Mouse (Mus musculus) lung, embryonic 14.5 days (tissue): Measurements from ENCODE around the gene Eef2kmt. TPM values are rescaled to one million over a fixed set of nuclear protein-coding genes. Genes with fewer than 3 reads are reported as not detected.
"Not testable (repeated sequence)": the region's sequence is repeated elsewhere in the genome, so short reads cannot be mapped to it uniquely, and the experiment has no call there.

Source experiments
- ATAC-seq: fragments of 200-750 bp; cut with Nextera tagmentation; 2 replicates; pipeline ENCODE4 v1.8.0; 2017; ENCODE audit warnings: mild to moderate bottlenecking, moderate TSS enrichment, moderate library complexity; ENCODE audit not compliant: insufficient read depth
- DNase-seq: peaks from one replicate; pipeline ENCODE4 v3.0.0-alpha.2; 2015
- H3K27ac ChIP-seq: fragments of 300-500 bp; sonication (generic); 2 replicates; pipeline ENCODE4 v1.5.1; 2014; ENCODE audit warnings: low read depth, mild to moderate bottlenecking, moderate library complexity
- H3K27me3 ChIP-seq: fragments of 300-500 bp; sonication (generic); 2 replicates; pipeline ENCODE4 v1.6.1; 2014; ENCODE audit warnings: low read length, control low read depth; ENCODE audit not compliant: insufficient read depth
- H3K36me3 ChIP-seq: fragments of 300-500 bp; sonication (generic); 2 replicates; pipeline ENCODE4 v1.6.1; 2014; ENCODE audit warnings: control low read depth; ENCODE audit not compliant: insufficient read depth
- H3K4me1 ChIP-seq: fragments of 300-500 bp; sonication (generic); 2 replicates; pipeline ENCODE4 v1.6.1; 2014; ENCODE audit warnings: antibody characterized with exemption, control low read depth; ENCODE audit not compliant: insufficient read depth
- H3K4me2 ChIP-seq: fragments of 300-500 bp; sonication (generic); 2 replicates; pipeline ENCODE4 v1.6.1; 2014; ENCODE audit warnings: mild to moderate bottlenecking
- H3K4me3 ChIP-seq: fragments of 300-500 bp; sonication (generic); 2 replicates; pipeline ENCODE4 v1.5.1; 2014; ENCODE audit warnings: low read depth, low read length
- H3K9ac ChIP-seq: fragments of 300-500 bp; sonication (generic); 2 replicates; pipeline ENCODE4 v1.6.1; 2014
- H3K9me3 ChIP-seq: fragments of 300-500 bp; sonication (generic); 2 replicates; pipeline ENCODE4 v1.6.1; 2016; ENCODE audit warnings: low read depth, low read length, control low read depth
- CTCF ChIP-seq: IDR thresholded peaks from 2 replicates; pipeline ENCODE4 v1.5.1; 2016; ENCODE audit warnings: antibody characterized with exemption, low read depth
- WGBS: fragments of 180-500 bp; shearing (Covaris S2); extraction: QIAGEN DNeasy Blood & Tissue Kit; methylation state at CpG from one replicate; pipeline ENCODE4 v1.1.7; 2014; 5-methylcytosine and 5-hydroxymethylcytosine counted together
- polyA plus RNA-seq: library from polyadenylated mRNA; unstranded; fragments of >200 nt; fragmentation: Nextera tagmentation; extraction: Ambion mirVana; gene quantifications from 2 replicates; pipeline ENCODE4 v1.2.1, GENCODE M21; 2014

Eef2kmt gene
- polyA plus RNA-seq, 1 experiment from 2014 or later, result 28.4 TPM

DNA sequence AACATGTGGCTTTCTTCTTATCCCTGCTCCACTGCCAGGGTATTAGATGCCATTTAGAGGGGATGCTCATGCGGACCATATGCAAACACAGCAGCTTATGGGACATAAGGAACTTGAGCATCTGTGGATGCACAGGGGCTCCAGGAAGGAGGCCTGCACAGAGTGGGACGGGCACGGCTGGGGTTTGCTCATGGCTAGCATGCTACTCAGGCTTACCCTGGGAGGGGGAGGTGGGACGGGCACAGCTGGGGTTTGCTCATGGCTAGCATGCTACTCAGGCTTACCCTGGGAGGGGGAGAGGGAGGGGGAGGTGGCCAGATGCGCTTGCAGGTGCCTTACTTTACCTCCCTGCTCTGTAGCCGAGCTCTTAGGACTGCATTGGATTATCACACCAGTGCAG, 12.9 kb downstream of the Eef2kmt start:
- 85% methylated on average over 6 of the region's 6 CpGs for WGBS
- no peak for TF ChIP-seq CTCF
- no peaks in the 10 kb centered on the region for H3K27me3 ChIP-seq
- peaks cover 77% of the 10 kb centered on the region for H3K36me3 ChIP-seq
- no peak overlapping the region for H3K4me3 ChIP-seq
- H3K9ac ChIP-seq, result no peak overlapping the region
- ATAC-seq (no peak), DNase-seq (no peak)
- no peak overlapping the region for H3K27ac ChIP-seq
- H3K4me2 ChIP-seq, result no peak overlapping the region
- no peaks in the 10 kb centered on the region for H3K9me3 ChIP-seq
- no peaks in the 10 kb centered on the region for H3K4me1 ChIP-seq

DNA sequence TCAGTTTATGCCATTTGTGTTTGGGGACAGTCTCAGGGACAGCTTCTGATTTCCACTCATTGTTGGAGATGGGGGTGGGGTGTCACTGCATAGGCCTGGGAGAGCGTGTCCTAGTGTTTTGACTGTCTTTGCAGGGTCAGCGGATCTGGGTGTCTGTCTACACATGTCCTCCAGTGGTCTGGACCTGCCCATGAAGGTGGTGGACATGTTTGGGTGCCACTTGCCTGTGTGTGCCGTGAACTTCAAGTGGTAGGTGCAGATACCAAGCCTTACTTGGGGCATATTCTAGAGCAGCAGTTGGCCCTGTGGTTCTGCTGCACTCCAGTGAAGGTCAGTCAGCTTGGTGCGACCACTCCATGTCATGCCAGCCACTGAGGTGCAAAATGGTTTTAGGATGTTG, 13.4 kb downstream of the Eef2kmt start:
- no peak overlapping the region for H3K27ac ChIP-seq
- no peaks in the 10 kb centered on the region for H3K9me3 ChIP-seq
- no peak overlapping the region for H3K9ac ChIP-seq
- TF ChIP-seq CTCF, result no peak
- H3K36me3 ChIP-seq, result peaks cover 74% of the 10 kb centered on the region
- DNase-seq (no peak), ATAC-seq (no peak)
- 91% methylated on average over 4 of the region's 4 CpGs for WGBS
- H3K4me3 ChIP-seq, result no peak overlapping the region
- no peaks in the 10 kb centered on the region for H3K27me3 ChIP-seq
- no peaks in the 10 kb centered on the region for H3K4me1 ChIP-seq
- no peak overlapping the region for H3K4me2 ChIP-seq

DNA sequence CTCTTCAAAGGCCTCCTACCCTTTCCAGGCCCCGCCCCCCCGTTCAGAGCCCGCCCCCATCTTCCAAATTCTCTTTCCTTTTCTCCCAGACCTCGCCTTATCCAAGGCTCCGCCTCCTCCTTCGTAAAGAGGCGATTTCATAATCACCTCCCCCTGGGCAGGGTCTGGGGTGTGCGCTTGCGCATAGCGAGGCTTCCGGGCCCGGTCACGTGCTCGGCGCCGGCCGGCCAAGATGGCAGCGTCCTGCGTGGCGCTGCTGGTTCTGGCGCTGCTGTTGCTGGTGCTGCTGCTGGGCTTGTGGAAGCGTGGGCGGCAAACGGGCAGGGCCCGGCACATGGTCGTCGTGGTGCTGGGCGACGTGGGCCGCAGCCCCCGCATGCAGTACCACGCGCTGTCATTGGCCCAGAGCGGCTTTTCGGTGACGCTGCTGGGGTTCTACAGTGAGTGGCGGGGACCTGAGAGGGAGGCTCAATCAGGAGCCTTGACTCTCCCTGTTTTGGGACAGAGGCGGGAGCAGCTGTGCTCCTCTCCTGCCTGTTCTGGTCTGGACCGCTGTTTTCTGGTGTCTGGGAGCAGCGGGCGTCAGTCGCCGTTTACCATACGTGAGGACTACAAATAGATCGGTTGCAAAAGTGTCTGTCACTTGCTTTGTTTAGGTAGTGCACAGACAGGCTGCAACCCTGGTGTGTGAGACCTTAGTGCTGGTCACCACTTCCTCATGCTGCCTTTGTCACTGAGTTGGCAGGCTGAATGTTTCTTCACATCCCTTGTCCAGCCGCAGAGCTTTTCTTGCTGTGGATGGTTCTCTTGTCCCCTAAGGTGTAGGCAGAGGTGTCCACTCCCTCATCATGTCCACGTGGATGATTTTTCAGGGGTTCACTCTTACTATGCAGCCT, 22.1 kb downstream of the Eef2kmt start, which contains the start of gene Alg1:
Alg1 (plus strand) TSS at position 204 of the 896 bp plus-strand sequence.
- peak within 1 kb of the TSS; percentile 91 for H3K4me2 ChIP-seq
- no peaks in the 10 kb centered on the region for H3K9me3 ChIP-seq
- H3K36me3 ChIP-seq, result peaks cover 9% of the 10 kb centered on the region
- H3K27ac ChIP-seq, result peak within 1 kb of the TSS; percentile 58
- H3K4me3 ChIP-seq, result peak within 1 kb of the TSS; percentile 84
- no peak for TF ChIP-seq CTCF
- DNase-seq (peak; percentile 98), ATAC-seq (peak; percentile 95)
- WGBS, result 2% methylated on average over 47 of the region's 47 CpGs
- no peaks in the 10 kb centered on the region for H3K27me3 ChIP-seq
- no peaks in the 10 kb centered on the region for H3K4me1 ChIP-seq
- peak within 1 kb of the TSS; percentile 69 for H3K9ac ChIP-seq

DNA sequence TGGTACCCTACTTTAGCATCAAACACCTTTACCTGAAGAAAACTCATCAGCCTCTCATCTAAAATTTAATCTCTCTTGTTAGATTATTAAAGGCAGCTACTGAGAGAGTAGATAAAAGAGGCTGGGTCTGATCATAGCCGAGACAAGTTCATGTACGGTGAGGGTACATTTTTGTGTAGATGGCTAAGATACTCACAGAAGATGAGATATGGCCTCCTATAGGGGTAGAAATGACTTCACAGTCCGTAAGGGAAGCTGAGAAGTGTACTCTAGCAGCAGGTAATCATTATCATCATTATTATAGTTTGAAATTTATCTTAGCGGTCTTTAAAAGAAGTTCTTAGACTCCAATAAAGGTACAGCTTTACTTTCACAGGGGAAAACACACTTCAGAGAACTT, 22.8 kb downstream of the Eef2kmt start:
- Histone ChIP-seq H3K4me2 (peak overlapping the region; percentile 91), H3K4me3 (peak overlapping the region; percentile 84), H3K9ac (no peak overlapping the region), H3K27ac (peak overlapping the region; percentile 43; the same call in 1 of the 2 replicates), H3K4me1 (no peaks in the 10 kb centered on the region), H3K36me3 (peaks cover 6% of the 10 kb centered on the region), H3K27me3 (no peaks in the 10 kb centered on the region), H3K9me3 (no peaks in the 10 kb centered on the region)
- peak; percentile 14; the same call in 1 of the 2 replicates for ATAC-seq
- 70% methylated on average over 4 of the region's 4 CpGs for WGBS
- no peak for DNase-seq
- TF ChIP-seq CTCF, result no peak

DNA sequence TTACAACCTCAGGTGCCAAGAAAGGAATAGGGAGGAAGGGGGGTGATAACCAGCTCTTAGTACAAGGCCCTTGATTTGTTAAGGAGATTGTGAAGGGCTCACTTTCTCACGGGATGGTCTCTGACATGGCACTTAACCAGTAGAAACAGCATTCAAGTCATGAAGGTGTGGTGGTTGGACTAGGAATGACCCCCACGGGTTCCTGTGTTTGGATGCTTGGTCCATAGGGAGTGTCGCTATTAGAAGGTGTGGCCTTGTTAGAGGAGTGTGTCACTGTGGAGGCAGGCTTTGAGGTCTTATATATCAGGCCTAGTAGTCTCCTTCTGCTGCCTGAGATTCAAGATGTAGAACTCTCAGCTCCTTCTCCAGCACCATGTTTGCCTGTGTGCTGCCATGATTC, 27.7 kb downstream of the Eef2kmt start:
- 66% methylated on average over 3 of the region's 3 CpGs for WGBS
- ATAC-seq, H3K9ac ChIP-seq, H3K4me2 ChIP-seq, H3K9me3 ChIP-seq, H3K27me3 ChIP-seq, DNase-seq, H3K4me3 ChIP-seq, H3K36me3 ChIP-seq, H3K27ac ChIP-seq, H3K4me1 ChIP-seq: not testable (repeated sequence)

DNA sequence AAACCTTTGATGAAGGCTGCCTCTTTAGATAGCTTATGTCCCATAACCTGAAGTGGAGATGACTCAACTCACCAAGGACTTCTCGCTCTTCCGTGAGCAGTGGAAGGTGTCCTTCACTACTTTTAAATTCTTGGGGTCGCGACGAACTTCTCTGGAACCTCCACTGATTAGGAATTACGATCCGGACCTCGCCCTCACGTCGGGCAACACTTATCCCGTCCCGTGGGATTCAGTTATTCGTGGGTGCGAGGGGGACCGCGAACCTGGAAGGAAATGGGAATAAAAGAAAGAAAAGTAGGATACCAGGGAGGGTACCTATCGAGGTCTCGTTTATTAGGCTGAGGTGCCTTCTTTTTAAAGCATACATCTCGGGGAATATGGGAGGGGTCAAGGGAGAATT, 28.3 kb downstream of the Eef2kmt start:
- H3K27me3 ChIP-seq, H3K36me3 ChIP-seq, H3K4me1 ChIP-seq, H3K9me3 ChIP-seq, ATAC-seq, H3K4me2 ChIP-seq, H3K9ac ChIP-seq, H3K4me3 ChIP-seq, H3K27ac ChIP-seq, DNase-seq: not testable (repeated sequence)
- 73% methylated on average over 19 of the region's 19 CpGs for WGBS

DNA sequence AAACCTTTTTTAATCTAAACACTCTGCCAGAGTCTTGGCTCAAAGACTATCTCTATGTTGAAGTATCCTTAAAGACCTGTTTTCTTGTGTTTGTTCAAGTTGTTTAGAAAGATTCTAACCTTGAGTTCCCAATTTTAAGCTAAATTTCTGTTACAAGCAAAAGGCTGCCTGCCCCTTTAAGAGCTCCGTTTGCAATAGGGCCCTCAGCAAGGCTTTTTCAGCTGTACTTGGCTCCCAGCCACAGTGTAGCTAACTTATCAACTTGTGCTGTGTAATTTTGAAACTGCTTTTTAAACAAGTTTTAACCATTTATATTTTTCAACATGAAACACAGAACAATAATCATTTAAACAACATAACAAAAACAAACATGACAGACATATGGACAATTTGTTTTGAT, 29.2 kb downstream of the Eef2kmt start:
- not testable (repeated sequence) for H3K4me2 ChIP-seq, H3K4me1 ChIP-seq, H3K36me3 ChIP-seq, ATAC-seq, H3K27ac ChIP-seq, H3K4me3 ChIP-seq, H3K27me3 ChIP-seq, H3K9ac ChIP-seq, DNase-seq, H3K9me3 ChIP-seq
- WGBS, result 0% methylated on average over 1 of the region's 1 CpGs
